Mouse (Mus musculus) G1E (cell line): ENCODE results near the gene Fam196b.

ENCODE experiments used
- CTCF ChIP-seq: IDR thresholded peaks from 2 replicates; pipeline ENCODE4 v1.5.1; 2012; ENCODE audit warnings: low read depth, low read length, inconsistent platforms, mixed read lengths
- GATA1 ChIP-seq: IDR thresholded peaks from 2 replicates; pipeline ENCODE4 v1.6.1; 2012; ENCODE audit warnings: borderline replicate concordance, low read length, inconsistent platforms, mixed read lengths
- GATA2 ChIP-seq: IDR thresholded peaks from 2 replicates; pipeline ENCODE4 v1.6.1; 2012; ENCODE audit warnings: low read depth, low read length, inconsistent platforms, borderline replicate concordance
- POLR2AphosphoS5 ChIP-seq: IDR thresholded peaks from 2 replicates; pipeline ENCODE4 v1.6.1; 2012; ENCODE audit warnings: low read depth, low read length, inconsistent platforms; ENCODE audit not compliant: insufficient replicate concordance
- TAL1 ChIP-seq: conservative IDR thresholded peaks from 2 replicates; pipeline ENCODE4 v1.6.1; 2012; ENCODE audit warnings: low read depth, low read length, inconsistent platforms, mixed read lengths

DNA sequence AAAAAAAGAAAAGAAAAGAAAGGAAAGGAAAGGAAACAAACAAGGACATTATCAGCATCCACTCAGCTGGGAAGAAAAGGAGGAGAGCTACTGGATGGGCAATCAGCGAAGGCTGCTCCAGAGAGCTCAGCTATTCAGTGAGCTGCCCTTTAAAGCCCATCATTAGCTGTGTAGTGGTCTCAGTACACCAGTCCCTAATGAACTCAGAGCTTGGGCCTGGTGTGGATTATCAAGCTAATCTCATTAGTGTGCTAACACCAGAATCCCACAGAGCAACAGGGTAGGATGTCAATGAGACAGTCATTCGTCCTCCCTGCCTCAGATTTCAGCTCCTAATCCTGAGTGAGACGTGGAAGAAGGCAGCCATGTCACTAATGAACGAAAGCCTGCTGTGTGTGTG is 24.4 kb upstream of the Fam196b start:
- no peak for TF ChIP-seq CTCF
- TF ChIP-seq GATA2: no peak
- no peak for TF ChIP-seq POLR2AphosphoS5
- TF ChIP-seq GATA1: no peak
- TF ChIP-seq TAL1: no peak
